Mouse (Mus musculus): ENCODE data around the gene Atp6ap1.
A peak's percentile ranks its signal among the peaks of the same experiment; 100 is the strongest.

Gene Atp6ap1

GRCm38 (mm10) chrX:74304867-74305700 is 8.2 kb downstream of the Atp6ap1 start, which contains the start of gene Gdi1:
TSS of gene Gdi1 (plus strand) at chrX:74304998.
- peak; percentile 68 for DNase-seq

- peak; percentile 85 for DNase-seq
Measured at GRCm38 (mm10) chrX:74312540-74313464, 15.9 kb downstream of the Atp6ap1 start, which contains the start of gene Fam50a. TSS of gene Fam50a (plus strand) at chrX:74313033.

- peak; percentile 59 for DNase-seq
Measured at GRCm38 (mm10) chrX:74328725-74329161, 31.8 kb downstream of the Atp6ap1 start, which contains the start of gene Plxna3. TSS of gene Plxna3 (plus strand) at chrX:74329066.

- no peak for DNase-seq
Measured at GRCm38 (mm10) chrX:74329215-74329671, 32.3 kb downstream of the Atp6ap1 start.

GRCm38 (mm10) chrX:74330166-74330930 is 33.5 kb downstream of the Atp6ap1 start:
- DNase-seq, result no peak

GRCm38 (mm10) chrX:74352645-74353466 is 56.0 kb downstream of the Atp6ap1 start:
- DNase-seq, result no peak

GRCm38 (mm10) chrX:74353467-74353770 is 56.5 kb downstream of the Atp6ap1 start, which contains the start of gene Lage3:
TSS of gene Lage3 (minus strand) at chrX:74353618.
- peak; percentile 77 for DNase-seq
